Mouse (Mus musculus): ENCODE data around the gene Gk2. TPM values are rescaled to one million over a fixed set of nuclear protein-coding genes. Genes with fewer than 3 reads are reported as not detected.

Gk2 gene
- polyA plus RNA-seq, 1 experiment: not detected

DNA sequence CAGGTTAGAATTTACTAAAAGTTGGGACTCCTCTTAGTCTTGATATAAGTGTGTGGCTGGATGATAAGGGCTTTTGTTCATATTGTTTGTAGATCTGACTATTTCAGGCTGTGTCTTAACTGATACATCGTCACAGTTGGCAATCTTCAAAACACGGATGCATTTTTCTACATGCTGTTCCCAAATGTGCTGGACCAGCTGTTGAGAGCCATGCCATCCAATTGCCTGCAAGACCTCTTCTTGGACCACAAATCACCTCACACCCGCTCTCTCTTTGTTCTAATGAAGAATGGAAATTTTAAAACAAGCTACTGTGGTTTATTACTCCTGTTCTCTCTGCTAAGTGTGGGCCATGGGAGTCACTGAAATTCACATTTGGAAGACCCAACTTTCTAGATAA lies 9.1 kb upstream of the Gk2 start:
- Histone ChIP-seq H3K27ac (ENCODE audit: insufficient read depth, low read length) (no peak overlapping the region), H3K4me1 (ENCODE audit: control insufficient read depth, insufficient read depth, low read length) (no peaks in the 10 kb centered on the region; the same call in 1 of the 2 replicates), H3K4me3 (replicated peaks; ENCODE audit: insufficient read depth, low read depth, low read length) (no peak overlapping the region), H3K27me3 (ENCODE audit: control insufficient read depth, insufficient read depth, low read length) (no peaks in the 10 kb centered on the region)
- WGBS: 39% methylated on average over 3 of the region's 3 CpGs
- TF ChIP-seq CTCF (IDR thresholded peaks at IDR 0.05; ENCODE audit: borderline replicate concordance, insufficient read depth, low read depth, low read length): no peak
- no peak for TF ChIP-seq POLR2A (IDR thresholded peaks at IDR 0.05; ENCODE audit: borderline replicate concordance, insufficient read depth, low read length)
- no peak for DNase-seq

- TF ChIP-seq POLR2A (IDR thresholded peaks at IDR 0.05; ENCODE audit: borderline replicate concordance, insufficient read depth, low read length): no peak
- no peak for TF ChIP-seq CTCF (IDR thresholded peaks at IDR 0.05; ENCODE audit: borderline replicate concordance, insufficient read depth, low read depth, low read length)
- H3K27ac ChIP-seq (ENCODE audit: insufficient read depth, low read length): no peak overlapping the region
- 41% methylated on average over 3 of the region's 3 CpGs for WGBS
Measured at GRCm38 (mm10) chr5:97462856-97463255, 6.0 kb upstream of the Gk2 start.

GRCm38 (mm10) chr5:97451451-97451850 lies 5.4 kb downstream of the Gk2 start:
- TF ChIP-seq POLR2A (IDR thresholded peaks at IDR 0.05; ENCODE audit: borderline replicate concordance, insufficient read depth, low read length) (no peak), CTCF (IDR thresholded peaks at IDR 0.05; ENCODE audit: borderline replicate concordance, insufficient read depth, low read depth, low read length) (no peak)
- Histone ChIP-seq H3K4me3 (replicated peaks; ENCODE audit: insufficient read depth, low read depth, low read length) (no peak overlapping the region), H3K4me1 (ENCODE audit: control insufficient read depth, insufficient read depth, low read length) (no peaks in the 10 kb centered on the region), H3K27ac (ENCODE audit: insufficient read depth, low read length) (no peak overlapping the region), H3K27me3 (ENCODE audit: control insufficient read depth, insufficient read depth, low read length) (no peaks in the 10 kb centered on the region)
- no peak for DNase-seq
- 92% methylated on average over 4 of the region's 4 CpGs for WGBS

More at GRCm38 (mm10) chr5:97462856-97463255, 6.0 kb upstream of the Gk2 start:
- H3K4me3 ChIP-seq (replicated peaks; ENCODE audit: insufficient read depth, low read depth, low read length): no peak overlapping the region
- H3K4me1 ChIP-seq (ENCODE audit: control insufficient read depth, insufficient read depth, low read length): no peaks in the 10 kb centered on the region; the same call in 1 of the 2 replicates
- no peaks in the 10 kb centered on the region for H3K27me3 ChIP-seq (ENCODE audit: control insufficient read depth, insufficient read depth, low read length)
- DNase-seq: peak in 1 of 2 experiments; percentile 21

DNA sequence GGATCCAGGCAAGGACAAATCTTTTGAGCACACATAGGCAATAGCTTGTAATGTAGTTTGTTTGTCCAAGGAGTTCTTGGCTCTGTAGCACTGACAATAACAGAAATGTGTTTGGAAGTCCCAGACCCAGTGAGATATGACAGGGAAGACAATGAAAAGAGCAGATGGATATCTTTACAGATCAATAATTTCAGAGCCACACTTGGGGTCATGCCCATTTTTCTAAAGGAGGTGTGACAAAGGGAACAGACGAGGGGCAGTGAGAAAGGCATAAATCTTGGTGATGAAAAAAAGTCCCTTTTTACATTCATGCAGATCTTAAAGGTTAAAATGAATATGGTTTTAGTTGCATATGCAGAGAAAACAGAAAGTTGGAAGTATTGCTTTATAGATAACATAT lies 12.6 kb downstream of the Gk2 start:
- no peaks in the 10 kb centered on the region for H3K27me3 ChIP-seq (ENCODE audit: control insufficient read depth, insufficient read depth, low read length)
- no peak for DNase-seq
- H3K27ac ChIP-seq (ENCODE audit: insufficient read depth, low read length): no peak overlapping the region
- H3K4me3 ChIP-seq (replicated peaks; ENCODE audit: insufficient read depth, low read depth, low read length): no peak overlapping the region
- TF ChIP-seq CTCF (IDR thresholded peaks at IDR 0.05; ENCODE audit: borderline replicate concordance, insufficient read depth, low read depth, low read length) (no peak), POLR2A (IDR thresholded peaks at IDR 0.05; ENCODE audit: borderline replicate concordance, insufficient read depth, low read length) (no peak)
- WGBS: 43% methylated on average over 1 of the region's 1 CpGs
- no peaks in the 10 kb centered on the region for H3K4me1 ChIP-seq (ENCODE audit: control insufficient read depth, insufficient read depth, low read length)

DNA sequence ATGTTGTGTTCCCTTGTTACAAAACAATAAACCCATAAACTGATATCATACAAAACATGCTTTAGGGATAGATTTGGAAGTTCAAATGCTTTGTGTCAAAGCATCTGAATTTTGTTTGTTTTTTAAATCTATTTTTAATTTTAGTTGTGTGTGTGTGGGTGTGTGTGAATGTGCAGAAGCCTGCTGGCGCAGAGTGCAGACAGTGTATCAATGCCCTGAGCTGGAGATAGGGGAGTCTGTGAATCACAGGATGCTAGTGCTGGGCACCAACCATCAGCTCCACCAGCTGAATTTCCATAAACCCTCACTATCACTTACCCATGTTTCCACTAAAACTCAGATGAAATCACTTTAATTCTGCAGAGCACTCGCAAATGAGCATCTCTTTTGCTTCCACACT lies 24.3 kb downstream of the Gk2 start:
- H3K27ac ChIP-seq (ENCODE audit: insufficient read depth, low read length): no peak overlapping the region
- no peaks in the 10 kb centered on the region for H3K27me3 ChIP-seq (ENCODE audit: control insufficient read depth, insufficient read depth, low read length)
- DNase-seq: no peak
- WGBS: 91% methylated on average over 2 of the region's 2 CpGs
- H3K4me3 ChIP-seq (replicated peaks; ENCODE audit: insufficient read depth, low read depth, low read length): no peak overlapping the region
- H3K4me1 ChIP-seq (ENCODE audit: control insufficient read depth, insufficient read depth, low read length): no peaks in the 10 kb centered on the region
- TF ChIP-seq CTCF (IDR thresholded peaks at IDR 0.05; ENCODE audit: borderline replicate concordance, insufficient read depth, low read depth, low read length): no peak
- TF ChIP-seq POLR2A (IDR thresholded peaks at IDR 0.05; ENCODE audit: borderline replicate concordance, insufficient read depth, low read length): no peak

DNA sequence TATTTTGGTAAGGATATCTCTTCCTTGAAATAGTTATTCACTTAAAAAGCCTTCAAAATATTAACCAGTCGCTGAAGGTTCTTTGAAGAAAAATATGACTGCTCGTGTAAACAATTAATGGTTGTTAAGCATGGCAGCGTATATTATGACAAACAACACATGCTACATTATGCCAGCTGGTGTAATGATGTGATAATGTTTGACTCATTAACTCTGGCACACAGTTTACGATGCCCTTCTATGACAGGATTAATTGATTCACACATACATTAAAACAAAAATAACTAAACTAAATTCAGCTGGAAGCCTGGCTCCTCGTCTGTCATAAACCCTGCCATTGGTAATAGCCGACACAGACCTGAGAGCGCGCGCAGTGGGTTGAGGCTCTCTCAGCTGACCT lies 26.8 kb downstream of the Gk2 start:
- 77% methylated on average over 9 of the region's 9 CpGs for whole genome bisulfite sequencing
- no peak for DNase-seq
- H3K27me3 ChIP-seq (ENCODE audit: control insufficient read depth, insufficient read depth, low read length): no peaks in the 10 kb centered on the region
- TF ChIP-seq POLR2A (IDR thresholded peaks at IDR 0.05; ENCODE audit: borderline replicate concordance, insufficient read depth, low read length): no peak
- no peak for TF ChIP-seq CTCF (IDR thresholded peaks at IDR 0.05; ENCODE audit: borderline replicate concordance, insufficient read depth, low read depth, low read length)
- no peak overlapping the region for H3K4me3 ChIP-seq (replicated peaks; ENCODE audit: insufficient read depth, low read depth, low read length)
- no peaks in the 10 kb centered on the region for H3K4me1 ChIP-seq (ENCODE audit: control insufficient read depth, insufficient read depth, low read length)
- H3K27ac ChIP-seq (ENCODE audit: insufficient read depth, low read length): no peak overlapping the region

DNA sequence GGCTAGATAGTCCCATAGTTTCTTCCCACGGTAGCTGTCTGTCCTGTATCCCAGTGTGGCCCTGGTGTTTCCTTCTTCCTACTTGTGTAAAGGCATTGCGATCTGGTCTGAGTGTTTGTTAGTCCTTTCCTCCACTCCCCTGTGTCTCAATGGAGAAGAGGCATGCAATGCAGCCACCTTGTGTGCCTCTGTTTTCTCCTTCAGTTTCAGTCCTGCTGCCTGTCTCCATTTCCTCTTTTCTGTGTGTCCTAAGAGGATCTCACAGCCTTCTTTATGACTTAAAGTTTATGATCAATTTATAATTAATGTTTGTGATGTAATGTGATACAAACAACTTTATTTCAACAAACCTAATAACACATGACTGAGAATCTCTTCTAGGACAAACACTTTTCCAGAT lies 35.2 kb downstream of the Gk2 start:
- 85% methylated on average over 2 of the region's 2 CpGs for WGBS
- no peak for TF ChIP-seq POLR2A (IDR thresholded peaks at IDR 0.05; ENCODE audit: borderline replicate concordance, insufficient read depth, low read length)
- TF ChIP-seq CTCF (IDR thresholded peaks at IDR 0.05; ENCODE audit: borderline replicate concordance, insufficient read depth, low read depth, low read length): no peak
- Histone ChIP-seq H3K4me1 (ENCODE audit: control insufficient read depth, insufficient read depth, low read length) (no peaks in the 10 kb centered on the region), H3K27ac (ENCODE audit: insufficient read depth, low read length) (no peak overlapping the region), H3K27me3 (ENCODE audit: control insufficient read depth, insufficient read depth, low read length) (no peaks in the 10 kb centered on the region; the same call in 1 of the 2 replicates), H3K4me3 (replicated peaks; ENCODE audit: insufficient read depth, low read depth, low read length) (no peak overlapping the region)
- no peak for DNase-seq

DNA sequence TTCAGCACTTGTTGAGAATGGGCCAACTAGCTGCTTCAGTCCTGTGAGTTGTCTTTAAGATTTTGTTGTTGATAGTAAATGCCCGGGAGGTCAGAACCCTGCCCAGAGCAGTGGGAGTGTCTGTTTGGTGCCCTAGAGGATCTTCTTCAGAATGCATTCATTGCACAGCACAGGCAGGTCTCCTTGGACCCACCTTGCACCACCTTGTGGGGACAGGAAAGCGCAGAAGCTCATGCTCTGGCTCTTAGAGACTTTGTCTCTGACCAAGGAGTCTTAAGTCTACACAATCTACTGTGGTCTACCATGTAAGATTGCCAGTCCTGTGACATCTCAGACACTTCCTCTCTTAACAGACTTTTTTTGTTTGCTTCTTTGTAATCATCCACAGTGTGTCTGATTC lies 39.6 kb downstream of the Gk2 start:
- no peak overlapping the region for H3K4me3 ChIP-seq (replicated peaks; ENCODE audit: insufficient read depth, low read depth, low read length)
- TF ChIP-seq CTCF (IDR thresholded peaks at IDR 0.05; ENCODE audit: borderline replicate concordance, insufficient read depth, low read depth, low read length) (0 out of 2 replicates have a peak, but pooled peaks have one; percentile 20), POLR2A (IDR thresholded peaks at IDR 0.05; ENCODE audit: borderline replicate concordance, insufficient read depth, low read length) (no peak)
- no peaks in the 10 kb centered on the region; the same call in 1 of the 2 replicates for H3K27me3 ChIP-seq (ENCODE audit: control insufficient read depth, insufficient read depth, low read length)
- H3K4me1 ChIP-seq (ENCODE audit: control insufficient read depth, insufficient read depth, low read length): no peaks in the 10 kb centered on the region
- no peak overlapping the region for H3K27ac ChIP-seq (ENCODE audit: insufficient read depth, low read length)
- 93% methylated on average over 2 of the region's 2 CpGs for WGBS
- DNase-seq: no peak
